Mouse (Mus musculus): Measurements from ENCODE around the gene Galnt7. TPM values are rescaled to one million over a fixed set of nuclear protein-coding genes. Genes with fewer than 3 reads are reported as not detected.

The Galnt7 gene
- total RNA-seq, 1 experiment = 17.7 TPM

DNA sequence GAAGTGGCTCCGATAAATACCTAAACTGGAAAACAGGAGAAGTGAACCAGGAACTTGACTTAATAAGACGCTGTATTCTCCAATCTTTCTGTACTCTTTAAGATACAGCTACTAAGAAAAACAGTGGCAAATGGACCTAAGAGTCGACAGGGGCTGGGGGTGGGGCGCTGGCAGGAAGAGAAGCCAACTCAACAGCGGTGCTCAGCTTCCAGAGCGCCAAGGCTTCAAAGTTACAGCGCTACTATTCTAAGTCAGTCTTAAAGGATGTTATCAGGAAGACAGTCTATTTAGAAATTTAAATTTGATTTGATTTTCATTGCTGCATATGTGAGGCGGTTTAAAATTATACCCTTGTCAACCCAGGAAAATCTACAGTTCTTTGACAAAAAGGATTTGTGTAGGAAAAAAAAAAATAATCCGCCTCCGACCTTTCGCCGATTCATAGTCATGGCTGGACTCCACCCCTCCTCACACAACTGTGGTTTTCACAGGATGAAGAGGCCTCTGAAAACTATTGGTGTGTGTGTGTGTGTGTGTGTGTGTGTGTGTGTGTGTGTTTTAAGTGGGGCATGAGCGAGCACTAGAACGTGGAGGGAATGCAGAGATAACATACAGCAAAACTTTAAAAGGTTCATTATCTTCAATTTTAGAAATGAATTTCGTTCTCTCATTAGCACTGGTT lies 15.1 kb downstream of the Galnt7 start:
- no peak overlapping the region for H3K27ac ChIP-seq (ENCODE audit: insufficient read depth, low read depth, low read length, poor library complexity, severe bottlenecking)
- H3K4me3 ChIP-seq (ENCODE audit: insufficient read depth in 1 of 2, low read depth in 1 of 2, low read length in 2 of 2, poor library complexity in 1 of 2, severe bottlenecking in 1 of 2) = no peak overlapping the region
- in situ Hi-C loops (cut with MboI; ENCODE audit: low sequenced_read_pairs in 2 of 2, unreplicated experiment in 2 of 2) = no loop called here
- no peak overlapping the region for H3K9ac ChIP-seq (ENCODE audit: insufficient read depth, low read depth, low read length, poor library complexity, severe bottlenecking)
- H3K36me3 ChIP-seq (ENCODE audit: control insufficient read depth, insufficient read depth, low read length, poor library complexity, severe bottlenecking) = no peaks in the 10 kb centered on the region
- H3K4me1 ChIP-seq (ENCODE audit: control insufficient read depth in 2 of 2, insufficient read depth in 2 of 2, low read length in 2 of 2, poor library complexity in 1 of 2) = peaks cover 0 to 2% of the 10 kb centered on the region in 2 experiments; a peak in 2 of 4 replicates
- H3K9me3 ChIP-seq (ENCODE audit: control insufficient read depth, insufficient read depth, low read depth, low read length) = no peaks in the 10 kb centered on the region
- no peak for DNase-seq (ENCODE audit: low read depth, low spot score)
- TF ChIP-seq ZNF384 (IDR thresholded peaks at IDR 0.05; ENCODE audit: low read depth, low read length) (no peak), HCFC1 (IDR thresholded peaks at IDR 0.05; ENCODE audit: borderline replicate concordance, insufficient read depth, low read length) (no peak), CHD2 (IDR thresholded peaks at IDR 0.05; ENCODE audit: low read depth, low read length) (no peak), ZC3H11A (IDR thresholded peaks at IDR 0.05; ENCODE audit: borderline replicate concordance, low read depth, low read length) (no peak), MAFK (IDR thresholded peaks at IDR 0.05; ENCODE audit: insufficient read depth, low read depth, low read length) (no peak)

DNA sequence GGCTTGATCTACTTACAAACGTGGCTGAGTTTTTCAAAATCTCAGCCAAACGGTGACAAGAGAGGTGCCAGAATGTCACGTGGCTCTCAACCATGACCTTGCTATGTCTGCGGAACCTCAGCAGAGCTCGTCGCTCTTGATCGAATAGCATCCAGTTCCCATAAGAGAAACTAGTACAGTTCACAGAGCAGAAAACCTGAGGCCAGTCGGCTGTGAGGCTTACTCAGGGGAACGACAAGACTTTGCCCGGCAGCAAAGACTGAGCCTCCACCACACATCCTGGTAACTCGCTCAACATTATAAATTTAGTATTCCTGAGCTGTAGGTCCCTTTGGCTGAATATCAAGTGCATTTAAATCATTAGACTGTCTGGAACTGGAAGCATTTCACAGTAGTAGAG lies 16.1 kb downstream of the Galnt7 start:
- Histone ChIP-seq H3K9ac (ENCODE audit: insufficient read depth, low read depth, low read length, poor library complexity, severe bottlenecking) (no peak overlapping the region), H3K4me3 (ENCODE audit: insufficient read depth in 1 of 2, low read depth in 1 of 2, low read length in 2 of 2, poor library complexity in 1 of 2, severe bottlenecking in 1 of 2) (no peak overlapping the region), H3K27ac (ENCODE audit: insufficient read depth, low read depth, low read length, poor library complexity, severe bottlenecking) (no peak overlapping the region), H3K4me1 (ENCODE audit: control insufficient read depth in 2 of 2, insufficient read depth in 2 of 2, low read length in 2 of 2, poor library complexity in 1 of 2) (peaks cover 0 to 2% of the 10 kb centered on the region in 2 experiments; a peak in 2 of 4 replicates), H3K9me3 (ENCODE audit: control insufficient read depth, insufficient read depth, low read depth, low read length) (no peaks in the 10 kb centered on the region), H3K36me3 (ENCODE audit: control insufficient read depth, insufficient read depth, low read length, poor library complexity, severe bottlenecking) (no peaks in the 10 kb centered on the region)
- no peak for DNase-seq (ENCODE audit: low read depth, low spot score)
- TF ChIP-seq ZC3H11A (IDR thresholded peaks at IDR 0.05; ENCODE audit: borderline replicate concordance, low read depth, low read length) = no peak
- TF ChIP-seq ZNF384 (IDR thresholded peaks at IDR 0.05; ENCODE audit: low read depth, low read length) = no peak
- TF ChIP-seq MAFK (IDR thresholded peaks at IDR 0.05; ENCODE audit: insufficient read depth, low read depth, low read length) = no peak
- no peak for TF ChIP-seq HCFC1 (IDR thresholded peaks at IDR 0.05; ENCODE audit: borderline replicate concordance, insufficient read depth, low read length)
- no peak for TF ChIP-seq CHD2 (IDR thresholded peaks at IDR 0.05; ENCODE audit: low read depth, low read length)
- in situ Hi-C loops (cut with MboI; ENCODE audit: low sequenced_read_pairs in 2 of 2, unreplicated experiment in 2 of 2) = no loop called here

DNA sequence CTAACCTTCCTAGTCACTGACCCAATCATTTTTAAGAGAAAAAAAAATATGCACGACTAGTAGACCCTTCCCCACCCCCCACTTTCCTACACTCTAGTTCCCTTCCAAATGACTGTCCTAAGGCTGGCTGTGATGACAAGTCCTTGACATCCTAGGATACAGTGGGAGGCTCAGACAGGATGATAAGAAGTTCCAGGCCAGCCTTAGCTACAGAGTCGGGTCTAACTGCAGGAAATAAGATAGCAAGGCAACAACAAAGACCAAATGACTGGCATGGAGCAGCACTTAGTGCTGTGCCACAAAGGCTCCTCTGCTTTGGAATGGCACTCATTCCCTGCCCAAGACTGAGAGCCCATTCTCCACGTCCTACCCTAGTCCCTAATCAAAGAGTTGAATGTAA lies 16.6 kb downstream of the Galnt7 start:
- no peak overlapping the region for H3K4me3 ChIP-seq (ENCODE audit: insufficient read depth in 1 of 2, low read depth in 1 of 2, low read length in 2 of 2, poor library complexity in 1 of 2, severe bottlenecking in 1 of 2)
- H3K36me3 ChIP-seq (ENCODE audit: control insufficient read depth, insufficient read depth, low read length, poor library complexity, severe bottlenecking) = no peaks in the 10 kb centered on the region
- no peak for TF ChIP-seq ZC3H11A (IDR thresholded peaks at IDR 0.05; ENCODE audit: borderline replicate concordance, low read depth, low read length)
- no peak for TF ChIP-seq HCFC1 (IDR thresholded peaks at IDR 0.05; ENCODE audit: borderline replicate concordance, insufficient read depth, low read length)
- no peak for TF ChIP-seq CHD2 (IDR thresholded peaks at IDR 0.05; ENCODE audit: low read depth, low read length)
- no peak for TF ChIP-seq MAFK (IDR thresholded peaks at IDR 0.05; ENCODE audit: insufficient read depth, low read depth, low read length)
- no peak for TF ChIP-seq ZNF384 (IDR thresholded peaks at IDR 0.05; ENCODE audit: low read depth, low read length)
- no peak overlapping the region for H3K9ac ChIP-seq (ENCODE audit: insufficient read depth, low read depth, low read length, poor library complexity, severe bottlenecking)
- in situ Hi-C loops (cut with MboI; ENCODE audit: low sequenced_read_pairs in 2 of 2, unreplicated experiment in 2 of 2) = no loop called here
- no peaks in the 10 kb centered on the region for H3K9me3 ChIP-seq (ENCODE audit: control insufficient read depth, insufficient read depth, low read depth, low read length)
- peaks cover 2% of the 10 kb centered on the region in 2 experiments; a peak in 3 of 4 replicates for H3K4me1 ChIP-seq (ENCODE audit: control insufficient read depth in 2 of 2, insufficient read depth in 2 of 2, low read length in 2 of 2, poor library complexity in 1 of 2)
- H3K27ac ChIP-seq (ENCODE audit: insufficient read depth, low read depth, low read length, poor library complexity, severe bottlenecking) = no peak overlapping the region
- DNase-seq (ENCODE audit: low read depth, low spot score) = no peak

DNA sequence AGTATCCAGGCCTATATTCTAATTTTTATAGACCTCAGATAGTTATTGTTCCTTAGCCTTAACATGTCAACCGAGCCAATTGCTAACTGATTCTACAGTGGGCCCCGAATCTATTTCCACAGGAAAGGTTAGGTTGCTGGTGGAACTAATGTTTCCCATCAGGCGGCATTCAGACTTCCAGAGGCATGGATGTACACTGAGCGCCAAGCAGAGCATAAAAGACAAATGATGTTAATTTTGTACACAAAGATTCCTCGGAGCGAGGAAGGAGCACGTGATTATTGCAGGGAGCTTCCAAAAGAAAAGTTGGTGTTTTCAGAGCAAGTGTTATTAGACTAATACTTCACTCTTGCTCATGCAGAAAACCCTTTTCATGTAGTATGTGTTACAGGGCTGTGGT lies 21.1 kb downstream of the Galnt7 start:
- TF ChIP-seq ZNF384 (IDR thresholded peaks at IDR 0.05; ENCODE audit: low read depth, low read length) (no peak), ZC3H11A (IDR thresholded peaks at IDR 0.05; ENCODE audit: borderline replicate concordance, low read depth, low read length) (no peak), HCFC1 (IDR thresholded peaks at IDR 0.05; ENCODE audit: borderline replicate concordance, insufficient read depth, low read length) (no peak), CHD2 (IDR thresholded peaks at IDR 0.05; ENCODE audit: low read depth, low read length) (no peak), MAFK (IDR thresholded peaks at IDR 0.05; ENCODE audit: insufficient read depth, low read depth, low read length) (no peak)
- DNase-seq (ENCODE audit: low read depth, low spot score) = no peak
- no peak overlapping the region for H3K27ac ChIP-seq (ENCODE audit: insufficient read depth, low read depth, low read length, poor library complexity, severe bottlenecking)
- H3K4me1 ChIP-seq (ENCODE audit: control insufficient read depth in 2 of 2, insufficient read depth in 2 of 2, low read length in 2 of 2, poor library complexity in 1 of 2) = peaks cover 0 to 2% of the 10 kb centered on the region in 2 experiments; a peak in 1 of 4 replicates
- no peak overlapping the region for H3K4me3 ChIP-seq (ENCODE audit: insufficient read depth in 1 of 2, low read depth in 1 of 2, low read length in 2 of 2, poor library complexity in 1 of 2, severe bottlenecking in 1 of 2)
- H3K36me3 ChIP-seq (ENCODE audit: control insufficient read depth, insufficient read depth, low read length, poor library complexity, severe bottlenecking) = no peaks in the 10 kb centered on the region
- in situ Hi-C loops (cut with MboI; ENCODE audit: low sequenced_read_pairs in 2 of 2, unreplicated experiment in 2 of 2) = no loop called here
- no peaks in the 10 kb centered on the region for H3K9me3 ChIP-seq (ENCODE audit: control insufficient read depth, insufficient read depth, low read depth, low read length)
- no peak overlapping the region for H3K9ac ChIP-seq (ENCODE audit: insufficient read depth, low read depth, low read length, poor library complexity, severe bottlenecking)

All from ES-E14 (cell line).